Mouse (Mus musculus) adrenal gland, adult (tissue): ENCODE data around the gene Zfp871.
"Not testable (repeated sequence)": the region's sequence is repeated elsewhere in the genome, so short reads cannot be mapped to it uniquely, and the experiment has no call there.

Source experiments
- DNase-seq, 2 experiments: peaks; one replicate each; pipeline ENCODE4 v3.0.0; 2022 to 2023; ENCODE audit warnings: low spot score in 1 of 2; ENCODE audit not compliant: inconsistent age in 2 of 2

The Zfp871 gene

GRCm38 (mm10) chr17:32741057-32741456, 47.0 kb downstream of the Zfp871 start:
- no peak for DNase-seq

- DNase-seq, result no peak
These were observed 49.7 kb downstream of the Zfp871 start for GRCm38 (mm10) chr17:32738406-32738805.

- peak in 1 of 2 experiments; percentile 42 for DNase-seq
These were observed 59.1 kb downstream of the Zfp871 start for GRCm38 (mm10) chr17:32729029-32729428.

GRCm38 (mm10) chr17:32726360-32726759, 61.7 kb downstream of the Zfp871 start:
- DNase-seq, result not testable (repeated sequence)

- no peak for DNase-seq
These were observed 65.3 kb downstream of the Zfp871 start for GRCm38 (mm10) chr17:32722771-32723170.

- not testable (repeated sequence) for DNase-seq
These were observed 65.9 kb downstream of the Zfp871 start for GRCm38 (mm10) chr17:32722151-32722550.
